Mouse (Mus musculus): ENCODE results near the gene Pi4ka.

DNA sequence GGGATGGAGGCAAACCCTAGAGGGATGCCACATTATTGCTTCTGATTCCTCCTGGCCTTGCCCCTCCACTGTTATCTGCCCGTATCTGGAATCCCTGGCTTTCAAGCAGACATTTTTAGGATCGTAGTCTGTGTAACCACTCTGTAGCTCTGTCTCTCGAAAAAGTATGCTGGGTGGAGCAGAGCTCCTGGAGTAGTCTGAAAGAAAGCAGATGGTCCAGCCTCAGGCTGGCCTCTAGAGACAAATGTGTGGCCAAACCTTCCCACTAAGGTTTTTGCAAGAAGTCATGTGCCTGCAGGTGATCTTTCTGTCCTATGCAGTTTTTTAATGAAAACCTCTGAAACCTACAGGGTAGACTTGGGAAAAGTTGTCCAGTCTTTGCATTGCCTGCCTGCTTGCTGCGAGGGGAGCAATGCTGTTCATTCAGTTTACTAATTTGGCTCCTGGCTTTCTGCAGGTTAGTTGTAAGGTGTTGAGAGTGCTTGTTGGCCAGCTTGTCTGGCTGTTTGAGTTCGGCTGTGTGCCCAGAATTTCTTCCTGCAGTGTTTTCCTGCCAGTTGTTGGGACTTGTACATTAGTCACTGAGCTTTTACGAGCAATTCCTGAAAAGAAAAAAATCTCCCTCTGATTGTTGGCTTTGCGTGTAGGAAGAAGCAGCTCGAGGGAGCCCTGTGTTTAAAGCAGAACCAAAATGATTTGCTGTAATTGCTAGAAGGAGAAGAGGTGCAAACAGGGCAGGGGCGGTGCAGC is 171.0 kb downstream of the Pi4ka start:
- no peak for TF ChIP-seq POLR2A (IDR thresholded peaks at IDR 0.05; ENCODE audit: borderline replicate concordance, control insufficient read depth, low read depth, low read length)
- TF ChIP-seq CTCF (IDR thresholded peaks at IDR 0.05; ENCODE audit: control insufficient read depth, insufficient read depth, low read length): no peak
